Comparison of ENCODE assay signal across 7 mouse cellular contexts in genomic region chr13:95326611-95327344, GRCm38 (mm10). TPM values are rescaled to one million over a fixed set of nuclear protein-coding genes. Genes with fewer than 3 reads are reported as not detected.
DNase-seq lines count a peak whose midpoint lies in the region; ATAC-seq and TF ChIP-seq lines count a peak whose summit lies in the region.

No protein-coding gene starts in this region.

- peak overlapping the region; percentile 86 for H3K4me3 ChIP-seq in lung, embryonic 15.5 days
- H3K4me3 ChIP-seq in embryonic facial prominence, embryonic 15.5 days (replicated peaks): peak overlapping the region; percentile 80
- peak overlapping the region; percentile 85 for H3K4me3 ChIP-seq in kidney, embryonic 16.5 days (ENCODE audit: low read length)
- H3K4me3 ChIP-seq in myocyte: peak overlapping the region; percentile 89

- peaks cover 66% of the 10 kb centered on the region for H3K79me2 ChIP-seq in myocyte (ENCODE audit: control insufficient read depth, insufficient read depth)

- H3K36me3 ChIP-seq in lung, embryonic 15.5 days: no peaks in the 10 kb centered on the region
- H3K36me3 ChIP-seq in embryonic facial prominence, embryonic 15.5 days: no peaks in the 10 kb centered on the region
- H3K36me3 ChIP-seq in kidney, embryonic 16.5 days (ENCODE audit: insufficient read depth, low read length): peaks cover 4% of the 10 kb centered on the region; the same call in 1 of the 2 replicates
- no peaks in the 10 kb centered on the region for H3K36me3 ChIP-seq in myocyte (ENCODE audit: control insufficient read depth, insufficient read depth)

- DNase-seq in lung, postnatal 10 days: no peak
- DNase-seq in B cell, adult 2 months: no peak
- DNase-seq in spleen, adult 18-20 months: no peak

- no peak overlapping the region for H3ac ChIP-seq in myocyte (ENCODE audit: control insufficient read depth, insufficient read length)

- TF ChIP-seq POLR2A in myocyte (IDR thresholded peaks at IDR 0.05; ENCODE audit: insufficient read length, low read depth): no peak

- 10% methylated on average over 21 of the region's 21 CpGs for WGBS in lung, embryonic 15.5 days
- WGBS in embryonic facial prominence, embryonic 15.5 days: 5% methylated on average over 21 of the region's 21 CpGs
- WGBS in kidney, embryonic 16.5 days: 2% methylated on average over 21 of the region's 21 CpGs

- no peaks in the 10 kb centered on the region for H3K27me3 ChIP-seq in lung, embryonic 15.5 days
- H3K27me3 ChIP-seq in embryonic facial prominence, embryonic 15.5 days: no peaks in the 10 kb centered on the region
- no peaks in the 10 kb centered on the region for H3K27me3 ChIP-seq in kidney, embryonic 16.5 days (ENCODE audit: insufficient read depth, low read length)
- H3K27me3 ChIP-seq in myocyte (ENCODE audit: control insufficient read depth, insufficient read depth, insufficient read length): no peaks in the 10 kb centered on the region

- peak overlapping the region; percentile 99 for H3K27ac ChIP-seq in lung, embryonic 15.5 days
- H3K27ac ChIP-seq in embryonic facial prominence, embryonic 15.5 days (replicated peaks): peak overlapping the region; percentile 99
- peak overlapping the region; percentile 100 for H3K27ac ChIP-seq in kidney, embryonic 16.5 days (ENCODE audit: low read length)

- peak overlapping the region; percentile 79 for H3K4me2 ChIP-seq in lung, embryonic 15.5 days
- H3K4me2 ChIP-seq in embryonic facial prominence, embryonic 15.5 days (replicated peaks): peak overlapping the region; percentile 84
- H3K4me2 ChIP-seq in kidney, embryonic 16.5 days (replicated peaks; ENCODE audit: low read depth, low read length): peak overlapping the region; percentile 74
- H3K4me2 ChIP-seq in myocyte (ENCODE audit: low read depth): peak overlapping the region; percentile 69

- peak overlapping the region; percentile 98 for H3K9ac ChIP-seq in lung, embryonic 15.5 days
- H3K9ac ChIP-seq in embryonic facial prominence, embryonic 15.5 days: peak overlapping the region; percentile 18
- H3K9ac ChIP-seq in kidney, embryonic 16.5 days (replicated peaks; ENCODE audit: low read length): peak overlapping the region; percentile 98

- H3K4me1 ChIP-seq in lung, embryonic 15.5 days: peaks cover 38% of the 10 kb centered on the region
- H3K4me1 ChIP-seq in embryonic facial prominence, embryonic 15.5 days: peaks cover 21% of the 10 kb centered on the region
- peaks cover 45% of the 10 kb centered on the region for H3K4me1 ChIP-seq in kidney, embryonic 16.5 days (ENCODE audit: insufficient read depth, low read length)

- ATAC-seq in lung, embryonic 15.5 days (ENCODE audit: borderline replicate concordance, extremely low read depth, low FRiP score, low TSS enrichment): no peak
- no peak for ATAC-seq in embryonic facial prominence, embryonic 15.5 days (ENCODE audit: insufficient number of reproducible peaks, low FRiP score, low TSS enrichment, low read depth)
- ATAC-seq in kidney, embryonic 16.5 days (ENCODE audit: low FRiP score, low TSS enrichment): peak; percentile 73

- no peaks in the 10 kb centered on the region for H3K9me3 ChIP-seq in lung, embryonic 15.5 days
- H3K9me3 ChIP-seq in embryonic facial prominence, embryonic 15.5 days (replicated peaks): no peaks in the 10 kb centered on the region
- H3K9me3 ChIP-seq in kidney, embryonic 16.5 days (ENCODE audit: low read length): no peaks in the 10 kb centered on the region

TF ChIP-seq in myocyte, 11 proteins besides CTCF, POLR2A, EP300 and RAD21:
- TF ChIP-seq MYOG (IDR thresholded peaks at IDR 0.05; ENCODE audit: control insufficient read depth in 1 of 3, insufficient read depth in 1 of 3, insufficient read length in 2 of 3, low read depth in 2 of 3): peak in 1 of 3 experiments; percentile 25
- no peak for TF ChIP-seq TCF12 (IDR thresholded peaks at IDR 0.05; ENCODE audit: insufficient read depth, poor library complexity, severe bottlenecking)
- TF ChIP-seq MYOD1 (IDR thresholded peaks at IDR 0.05; ENCODE audit: control insufficient read depth in 1 of 3, insufficient read length in 2 of 3, low read depth in 2 of 3): no peak

RNA-seq across cellular contexts. Expression of gene Zbed3, which starts 3.4 kb away (rescaled TPM):
- 65.0 and 65.6 TPM in 2 replicates for polyA plus RNA-seq in lung, embryonic 15.5 days (2015; fragmentation: Nextera tagmentation; extraction: Ambion mirVana)
- 57.1 and 59.8 TPM in 2 replicates for polyA plus RNA-seq in embryonic facial prominence, embryonic 15.5 days (2015; fragmentation: Nextera tagmentation; extraction: Ambion mirVana)
- 77.8 and 85.6 TPM in 2 replicates for polyA plus RNA-seq in kidney, embryonic 16.5 days (2015; fragmentation: Nextera tagmentation; extraction: Ambion mirVana)
- 24.6 TPM for polyA plus RNA-seq in myocyte (2012; fragmentation: generic; extraction: Trizol)

RNA-seq across cellular contexts. Expression of gene Aggf1, which starts 48.4 kb away (rescaled TPM):
- 31.5 and 34.8 TPM in 2 replicates for polyA plus RNA-seq in lung, embryonic 15.5 days (2015; fragmentation: Nextera tagmentation; extraction: Ambion mirVana)
- polyA plus RNA-seq in embryonic facial prominence, embryonic 15.5 days (2015; fragmentation: Nextera tagmentation; extraction: Ambion mirVana): 35.1 and 35.2 TPM in 2 replicates
- 34.0 and 35.8 TPM in 2 replicates for polyA plus RNA-seq in kidney, embryonic 16.5 days (2015; fragmentation: Nextera tagmentation; extraction: Ambion mirVana)
- 12.3 TPM for polyA plus RNA-seq in myocyte (2012; fragmentation: generic; extraction: Trizol)

Comparison
In these comparisons a context has a peak if more than half of its experiments do, and no peak if none do; other contexts are left out.
1. H3K9ac ChIP-seq: peak in every context shown above with its lines; median percentile 98 in lung, embryonic 15.5 days; 98 in kidney, embryonic 16.5 days; 18 in embryonic facial prominence, embryonic 15.5 days.